Mouse (Mus musculus) c-Kit-positive CD71-positive TER-119-negative erythroid progenitor cells, embryonic 14.5 days (primary cell): ENCODE data around the gene Exoc8.

ENCODE experiments used
- DNase-seq: peaks from one replicate; pipeline ENCODE4 v3.0.0-alpha.2; 2013; ENCODE audit warnings: low read depth

Exoc8 gene

DNA sequence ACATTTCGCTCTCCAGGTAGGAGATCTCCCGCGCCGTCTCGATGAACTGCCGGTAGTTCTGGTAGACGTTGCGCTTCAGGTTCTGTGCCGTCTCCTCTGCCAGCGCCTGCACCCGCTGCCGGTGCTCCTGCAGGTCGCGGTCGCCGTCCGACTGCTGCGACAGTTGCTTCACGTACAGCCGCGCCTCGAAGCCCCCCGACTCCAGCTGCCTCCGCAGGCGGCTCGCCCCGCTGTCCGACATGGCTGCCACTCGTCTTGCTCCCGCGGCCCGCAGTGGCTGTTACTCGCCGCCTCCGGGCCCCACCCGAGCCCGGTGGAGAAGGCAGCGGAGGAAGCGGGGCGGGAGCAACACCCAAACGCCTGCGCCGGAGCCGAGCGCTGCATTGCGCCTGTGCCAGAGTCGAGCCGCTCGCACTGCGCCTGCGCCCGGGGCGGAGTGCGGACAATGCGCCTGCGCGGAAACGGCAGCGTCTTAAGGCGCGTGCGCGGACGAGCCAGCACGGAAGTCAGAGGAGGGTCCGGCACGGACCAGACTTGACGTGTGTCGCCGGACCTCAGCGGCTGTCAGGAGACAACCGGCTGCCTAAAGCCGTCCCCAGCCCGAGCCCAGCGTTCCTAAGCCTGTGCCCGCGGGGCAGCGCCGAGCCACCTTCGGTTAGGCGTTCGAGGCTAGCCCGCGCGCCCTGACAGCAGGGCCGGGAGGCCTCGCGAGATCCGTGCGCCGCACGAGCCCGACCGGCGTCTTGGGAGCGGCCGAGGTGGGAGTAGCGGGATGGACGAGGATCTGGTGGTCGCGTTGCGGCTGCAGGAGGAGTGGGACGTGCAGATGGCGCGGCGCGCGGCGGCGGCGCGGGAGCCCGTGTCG is at the start of gene Exoc8, which contains the start of gene Sprtn:
TSS of gene Exoc8 (minus strand) at position 320 of the 865 bp plus-strand sequence.
TSS of gene Sprtn (plus strand) at position 501 of the 865 bp plus-strand sequence.
- DNase-seq: peak; percentile 91

DNA sequence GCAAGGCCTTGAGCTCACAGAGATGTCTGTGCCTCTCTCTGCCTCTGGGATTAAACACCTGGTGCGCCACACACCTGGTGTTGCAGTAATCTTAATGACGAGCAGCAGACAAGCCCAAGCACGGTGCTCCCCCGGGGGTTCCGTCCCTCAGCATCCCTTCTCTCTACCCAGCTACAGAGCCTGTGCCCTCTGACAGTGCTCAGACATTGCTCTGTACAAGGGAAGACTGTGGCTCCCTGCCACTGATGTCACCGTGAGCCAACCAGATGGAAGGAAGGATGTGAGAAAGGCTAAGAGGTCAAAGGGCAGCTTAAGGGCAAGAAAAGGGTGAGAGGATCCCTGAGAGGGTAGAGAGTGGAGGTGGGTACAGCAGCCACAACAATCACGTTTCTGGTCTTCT is 46.9 kb upstream of the Exoc8 start:
- DNase-seq: no peak

DNA sequence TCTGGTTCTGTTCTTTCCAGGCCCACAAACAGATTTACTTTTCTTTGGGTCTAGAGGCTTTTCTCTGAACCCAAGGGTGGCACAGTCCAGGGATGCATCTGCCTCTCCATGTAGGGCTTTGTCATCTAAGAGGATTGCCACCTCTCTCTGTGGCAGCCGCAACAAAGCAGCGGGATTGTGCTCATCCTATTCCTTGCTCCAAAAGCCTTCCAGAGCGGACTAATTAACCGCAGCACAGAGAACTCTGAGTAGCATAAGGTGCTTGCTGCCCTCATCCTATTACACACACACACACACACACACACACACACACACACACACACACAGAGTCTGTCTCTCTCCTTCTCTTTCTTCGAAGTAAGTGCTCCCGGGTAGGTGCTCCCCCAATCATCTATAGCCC is 46.3 kb upstream of the Exoc8 start:
- no peak for DNase-seq

DNA sequence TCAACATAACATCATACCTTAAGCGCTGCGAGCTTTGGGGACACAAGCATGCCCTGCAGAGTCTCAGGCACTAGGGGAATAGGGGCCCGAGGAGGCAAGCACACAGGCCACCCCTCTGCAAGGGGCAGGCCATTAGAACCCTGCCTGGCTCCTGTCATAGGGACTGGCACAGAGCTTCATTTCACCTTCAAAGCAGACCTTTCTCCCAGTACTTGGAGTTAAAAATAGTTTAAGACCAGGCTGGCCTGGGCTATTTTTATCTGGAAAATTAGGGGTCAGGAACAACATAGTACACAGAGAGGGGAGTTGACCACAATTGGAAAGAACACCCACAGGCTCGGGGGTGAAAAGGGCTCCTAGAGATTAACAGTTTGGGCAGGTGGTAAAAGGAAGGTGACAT is 39.8 kb upstream of the Exoc8 start:
- no peak for DNase-seq

DNA sequence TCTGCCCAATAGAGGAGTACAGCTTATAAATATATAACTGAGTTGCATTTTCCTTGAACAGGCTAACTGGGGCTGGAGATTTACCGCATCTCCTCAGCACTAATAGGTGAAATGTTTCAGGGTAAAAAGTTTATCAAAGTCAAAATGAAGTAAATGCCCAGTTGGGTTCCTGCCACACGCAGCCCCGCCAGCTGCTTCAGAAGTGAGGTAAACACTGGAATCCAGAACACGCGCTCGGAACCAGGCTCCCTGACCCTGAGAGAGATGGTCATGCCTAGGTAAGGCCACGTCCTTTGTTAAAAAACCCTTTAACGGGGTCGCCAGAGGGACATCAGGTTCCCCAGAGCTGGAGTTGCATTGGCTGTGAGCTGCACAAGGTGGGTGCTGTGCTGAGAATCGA is 39.2 kb upstream of the Exoc8 start:
- no peak for DNase-seq

DNA sequence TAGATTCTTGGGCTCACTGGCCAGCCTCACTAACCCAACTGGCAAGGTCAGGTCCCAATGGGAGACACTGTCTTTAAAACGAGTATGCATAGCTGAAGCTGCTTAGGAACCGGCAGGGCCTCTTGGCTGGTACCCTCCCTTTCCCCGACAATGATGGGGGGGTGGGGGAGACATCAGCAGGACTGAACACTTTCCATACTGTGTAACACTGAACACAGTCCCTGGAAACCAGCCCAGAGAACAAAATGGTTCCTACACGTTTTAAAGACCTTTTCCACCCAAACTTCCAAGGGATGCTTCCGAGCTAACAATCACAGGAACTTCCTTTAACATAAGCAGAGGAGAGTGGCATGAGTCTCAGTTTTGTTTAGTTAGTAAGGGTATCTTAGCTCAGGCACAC is 37.6 kb upstream of the Exoc8 start:
- no peak for DNase-seq

DNA sequence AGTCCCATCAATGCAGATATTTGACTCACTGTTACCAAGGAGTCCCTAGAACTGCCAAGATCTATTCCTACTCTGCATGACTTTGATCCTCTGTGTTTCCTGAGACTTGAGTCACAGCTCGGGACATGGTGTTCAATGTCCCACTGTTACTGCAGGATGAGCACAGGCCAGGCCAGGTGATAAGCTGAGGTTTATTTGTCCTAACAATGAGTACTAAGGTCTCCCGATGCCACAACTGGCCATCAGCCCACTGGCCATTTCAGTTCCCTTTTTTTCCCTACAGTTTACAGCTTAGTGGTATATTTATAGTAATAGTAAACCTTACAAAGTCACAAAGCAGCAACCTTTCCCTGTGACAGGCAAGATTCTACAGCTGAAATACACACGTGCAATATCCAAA is 34.9 kb upstream of the Exoc8 start:
- no peak for DNase-seq

DNA sequence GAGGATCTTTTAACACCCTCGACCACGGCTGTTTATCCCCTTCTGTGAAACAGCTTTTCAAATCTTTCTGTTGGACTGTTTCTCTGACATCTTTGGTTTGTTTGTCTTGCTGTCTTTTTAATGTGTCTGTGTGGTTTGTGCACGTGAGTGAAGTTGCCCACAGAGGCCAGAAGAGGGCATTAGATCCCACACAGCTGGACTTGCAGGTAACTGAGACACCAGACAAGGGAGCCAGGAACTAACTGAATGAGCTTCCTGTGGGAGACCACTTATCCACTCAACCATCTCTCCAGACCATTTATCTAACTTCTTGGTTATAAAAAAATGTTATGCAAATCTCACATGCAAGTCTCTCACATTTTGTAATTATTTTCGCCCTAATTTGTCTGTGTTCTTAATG is 33.1 kb upstream of the Exoc8 start:
- no peak for DNase-seq

DNA sequence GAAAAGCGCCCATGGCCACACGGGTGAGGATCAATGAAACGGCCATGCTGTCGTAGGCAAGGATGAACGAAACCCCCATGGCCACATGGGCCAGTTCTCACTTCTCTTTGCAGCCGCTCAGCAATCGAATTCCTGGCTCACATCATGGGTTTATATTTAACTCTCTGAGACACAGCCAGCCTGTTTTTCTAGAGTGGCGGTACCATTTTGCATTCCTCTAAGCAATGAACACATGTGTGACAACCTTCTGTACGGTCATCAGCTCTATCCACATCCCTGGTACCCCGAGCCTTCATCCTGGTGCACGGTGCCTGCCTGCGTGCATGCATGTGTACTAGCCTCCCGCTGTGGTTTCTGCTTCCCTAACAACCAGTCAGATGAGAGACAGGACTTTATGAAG is 32.6 kb upstream of the Exoc8 start:
- no peak for DNase-seq

DNA sequence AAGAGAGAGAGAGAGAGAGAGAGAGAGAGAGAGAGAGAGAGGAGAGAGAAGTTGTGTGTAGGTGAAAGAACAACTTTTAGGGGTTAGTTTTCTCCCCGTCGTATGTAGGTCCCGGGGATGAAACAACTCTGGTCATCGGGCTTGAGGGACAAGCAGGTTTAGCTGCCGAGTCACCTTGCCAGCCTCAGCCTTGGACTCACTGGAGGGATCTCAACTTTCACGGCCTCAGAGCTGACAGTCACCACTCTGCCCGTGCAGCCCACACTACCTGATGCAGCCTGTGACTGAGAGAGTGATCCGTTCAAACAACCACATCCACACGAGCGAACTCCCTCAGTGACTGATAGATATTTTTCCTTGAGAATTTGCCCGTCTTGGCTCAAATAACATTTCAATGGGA is 31.5 kb upstream of the Exoc8 start:
- DNase-seq: no peak

DNA sequence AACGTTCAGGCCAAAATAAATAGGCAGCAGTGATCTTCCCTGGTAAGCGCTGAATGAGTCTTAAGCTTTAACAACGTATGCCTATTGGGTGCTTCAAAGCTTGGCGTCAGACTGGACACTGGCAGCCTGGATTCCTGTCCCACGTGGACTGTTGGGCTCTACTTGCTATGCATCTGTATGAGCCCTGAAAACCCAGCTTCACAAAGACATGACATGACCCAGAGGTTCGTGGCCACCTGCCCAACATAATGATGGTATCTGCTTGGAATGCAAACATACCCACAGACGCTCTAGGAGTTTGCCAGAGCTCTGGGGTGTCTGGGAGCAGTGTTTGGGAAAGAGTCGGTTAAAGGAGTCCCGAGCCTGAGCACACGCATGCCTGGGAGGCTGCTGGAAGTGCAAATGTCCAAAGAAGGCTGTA is 28.9 kb upstream of the Exoc8 start:
- no peak for DNase-seq

DNA sequence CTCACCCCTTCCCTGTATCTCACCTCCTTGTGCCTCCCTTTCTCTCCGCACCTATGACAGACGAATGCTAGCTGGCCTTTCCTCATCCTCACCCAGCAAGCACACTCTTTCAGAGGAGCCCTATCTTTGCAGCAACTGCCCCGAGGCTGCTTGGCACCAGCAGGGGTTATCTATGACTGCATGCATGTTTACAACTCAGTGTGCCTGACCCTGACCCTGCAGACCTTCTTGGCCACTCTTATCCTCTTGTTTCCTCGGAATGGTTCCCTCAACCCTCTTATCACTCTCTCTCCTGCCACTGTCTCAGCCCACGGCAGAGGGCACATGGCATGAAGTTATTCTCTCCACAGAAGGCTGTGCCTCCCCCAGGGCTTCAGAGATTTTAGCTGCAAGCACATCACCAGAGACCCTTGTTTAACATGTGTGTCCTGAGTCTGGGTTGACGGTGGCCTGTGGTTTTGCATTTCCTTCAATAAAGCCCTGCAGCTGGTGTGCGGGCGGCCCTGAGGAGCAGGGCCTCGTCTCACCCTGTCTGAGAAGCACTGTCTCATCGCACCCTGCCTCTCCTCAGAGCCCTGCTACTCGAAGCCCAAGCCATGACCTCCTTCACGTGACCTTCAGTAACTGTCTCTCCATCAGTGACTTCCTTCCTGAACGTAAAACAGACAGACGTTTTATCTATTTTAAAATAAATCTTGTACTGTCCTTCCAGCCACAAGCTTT is 28.2 kb upstream of the Exoc8 start:
- DNase-seq: no peak

DNA sequence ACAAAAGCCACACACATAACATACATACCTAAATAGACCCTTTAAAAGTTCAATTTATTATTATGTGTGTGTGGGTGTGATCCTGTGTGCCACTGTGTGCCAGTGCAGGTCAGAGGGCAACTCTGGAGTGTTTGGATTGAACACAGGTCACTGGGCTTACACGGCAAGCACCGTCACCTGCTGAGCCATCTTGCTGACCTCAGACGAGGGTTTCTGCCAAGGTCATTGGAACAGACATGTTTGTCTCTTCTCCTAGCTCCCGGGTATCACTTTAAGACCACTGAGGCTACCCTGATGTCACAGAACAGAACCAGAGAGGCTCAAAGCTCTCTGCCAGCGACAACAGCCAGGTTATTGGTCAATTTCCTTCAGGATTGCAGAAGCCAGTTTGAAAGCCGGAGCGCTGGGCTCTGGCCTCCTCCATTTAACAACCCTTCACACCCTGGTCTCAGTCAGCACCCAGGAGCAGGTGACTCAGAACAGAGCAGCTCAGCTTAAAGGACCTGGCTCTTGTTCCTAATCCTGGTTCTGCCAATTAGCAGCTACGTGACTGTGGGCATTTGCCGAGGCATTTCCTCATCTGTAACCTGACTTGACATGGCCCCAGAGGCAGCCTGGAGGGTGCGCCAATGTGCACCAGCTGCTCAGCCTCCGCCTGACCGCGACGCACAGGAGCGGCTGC is 26.6 kb upstream of the Exoc8 start:
- no peak for DNase-seq

DNA sequence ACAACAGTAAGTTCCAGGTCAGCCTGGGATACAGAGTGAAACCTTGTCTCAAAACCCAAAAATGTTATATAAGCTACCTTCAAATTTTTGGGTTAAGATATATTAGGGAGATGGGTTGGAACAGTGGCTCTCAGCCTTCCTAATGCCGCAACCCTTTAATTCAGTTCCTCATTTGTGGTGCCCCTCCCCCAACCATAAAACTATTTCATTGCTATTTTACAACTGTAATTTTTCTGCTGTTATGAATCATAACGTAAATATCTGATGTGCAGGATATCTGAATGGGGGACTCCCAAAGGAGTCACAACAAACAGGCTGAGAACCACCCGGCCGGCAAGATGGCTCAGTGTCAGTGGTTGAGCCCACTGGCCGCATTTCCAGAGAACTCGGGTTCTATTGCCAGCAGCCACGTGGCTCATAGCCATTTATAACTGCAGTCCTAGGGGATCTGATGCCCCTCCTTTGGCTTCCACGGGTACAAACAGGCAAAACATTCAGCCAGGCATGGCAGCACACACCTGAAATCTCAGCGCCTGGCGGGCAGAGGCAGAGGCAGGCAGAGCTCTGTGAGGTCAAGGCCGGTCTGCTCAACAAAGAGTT is 25.1 kb upstream of the Exoc8 start:
- no peak for DNase-seq

DNA sequence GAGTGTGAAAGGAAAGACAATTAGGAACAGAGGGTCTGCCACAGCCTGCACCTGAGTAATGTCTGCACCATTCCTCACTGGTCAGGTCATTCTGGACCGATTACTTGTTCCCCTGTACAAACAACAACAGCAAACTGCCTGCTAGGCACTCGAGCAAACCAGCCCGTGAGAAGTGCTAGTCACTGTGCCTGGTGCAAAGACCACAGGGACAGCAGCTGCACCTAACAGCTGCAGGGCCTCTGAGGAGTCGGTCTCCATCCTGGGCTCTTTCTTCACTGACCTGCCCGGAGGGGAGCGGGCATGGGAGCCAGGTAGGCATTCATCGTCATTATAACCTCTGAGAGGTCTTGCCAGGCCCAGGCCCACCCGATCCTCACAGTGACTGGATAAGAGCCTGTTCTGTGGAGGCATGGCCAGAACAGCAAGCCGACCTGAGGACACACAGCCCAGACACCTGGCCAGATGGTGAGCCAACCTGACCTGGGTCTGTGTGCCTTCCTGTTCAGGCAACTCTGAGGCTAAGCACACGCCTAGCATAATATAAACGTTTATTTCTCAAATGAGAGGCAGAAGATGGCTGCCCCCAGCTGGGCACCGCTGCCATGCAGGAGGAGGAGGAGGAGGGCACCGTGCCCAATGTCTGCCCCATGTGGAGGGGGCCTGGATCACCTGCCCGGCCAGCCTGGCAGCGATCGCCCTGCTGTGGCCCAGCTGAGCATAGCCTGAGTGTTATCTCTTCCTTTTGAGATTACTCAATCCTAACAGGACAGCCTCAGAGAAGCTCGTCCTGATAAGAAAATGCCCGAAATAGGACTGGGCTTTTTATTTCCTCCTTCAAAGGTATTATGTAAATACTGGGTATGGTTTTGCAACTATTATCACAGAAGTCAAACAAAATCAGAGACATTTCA is 24.1 kb upstream of the Exoc8 start:
- DNase-seq: no peak

DNA sequence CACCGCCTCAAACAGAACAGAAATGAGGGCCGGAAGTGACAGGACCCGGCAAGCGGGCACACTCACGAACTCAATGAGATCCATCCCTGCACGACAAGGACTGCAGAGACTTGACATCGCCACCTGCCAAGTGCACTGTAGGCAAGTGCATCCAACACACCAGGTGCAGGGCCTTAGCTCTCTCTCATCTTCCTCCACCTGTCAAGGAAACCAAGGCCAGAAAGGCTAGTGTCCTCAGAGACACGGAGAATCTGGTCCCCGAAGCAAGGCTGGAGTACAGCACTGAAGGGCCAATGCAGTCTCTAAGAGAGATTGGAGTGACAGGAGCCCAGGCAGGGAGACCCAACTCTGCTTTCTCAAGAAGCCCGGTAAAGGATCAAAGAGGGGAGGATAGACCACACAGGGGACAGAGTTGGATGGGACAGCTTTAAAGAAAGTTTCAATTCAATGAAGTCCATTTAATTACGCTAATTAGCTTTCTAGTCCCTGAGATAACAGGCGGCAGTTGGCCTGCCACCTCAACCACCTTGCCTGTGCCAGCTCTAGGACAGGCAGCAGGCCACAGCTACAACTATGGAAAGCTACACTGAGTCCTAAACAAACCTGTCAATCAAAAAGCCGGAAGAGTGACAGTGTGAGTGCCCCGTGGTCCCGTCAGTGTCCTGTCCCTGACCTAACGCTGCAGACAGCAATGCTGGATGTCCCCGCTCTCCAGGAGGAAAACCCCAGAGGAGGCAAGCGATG is 20.4 kb upstream of the Exoc8 start:
- DNase-seq: no peak

DNA sequence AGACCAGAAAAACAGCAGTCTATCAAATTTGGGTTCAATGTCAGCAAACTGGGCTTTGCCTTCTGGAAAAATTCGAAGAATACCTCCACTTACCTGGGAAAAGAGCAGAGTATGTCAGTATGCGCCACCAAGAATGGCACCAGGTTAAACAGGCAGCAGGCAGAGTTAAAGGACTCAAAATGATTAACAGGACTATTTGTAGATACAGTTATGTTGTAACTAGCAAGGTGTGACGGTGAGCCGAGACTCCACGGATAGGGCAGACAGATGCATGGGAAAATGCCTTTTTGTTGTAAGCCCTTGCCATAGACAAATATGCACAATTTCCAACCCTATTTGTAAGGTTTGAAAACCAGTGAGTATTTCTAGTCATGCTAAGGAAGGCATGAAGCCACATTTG is 16.6 kb upstream of the Exoc8 start:
- no peak for DNase-seq

DNA sequence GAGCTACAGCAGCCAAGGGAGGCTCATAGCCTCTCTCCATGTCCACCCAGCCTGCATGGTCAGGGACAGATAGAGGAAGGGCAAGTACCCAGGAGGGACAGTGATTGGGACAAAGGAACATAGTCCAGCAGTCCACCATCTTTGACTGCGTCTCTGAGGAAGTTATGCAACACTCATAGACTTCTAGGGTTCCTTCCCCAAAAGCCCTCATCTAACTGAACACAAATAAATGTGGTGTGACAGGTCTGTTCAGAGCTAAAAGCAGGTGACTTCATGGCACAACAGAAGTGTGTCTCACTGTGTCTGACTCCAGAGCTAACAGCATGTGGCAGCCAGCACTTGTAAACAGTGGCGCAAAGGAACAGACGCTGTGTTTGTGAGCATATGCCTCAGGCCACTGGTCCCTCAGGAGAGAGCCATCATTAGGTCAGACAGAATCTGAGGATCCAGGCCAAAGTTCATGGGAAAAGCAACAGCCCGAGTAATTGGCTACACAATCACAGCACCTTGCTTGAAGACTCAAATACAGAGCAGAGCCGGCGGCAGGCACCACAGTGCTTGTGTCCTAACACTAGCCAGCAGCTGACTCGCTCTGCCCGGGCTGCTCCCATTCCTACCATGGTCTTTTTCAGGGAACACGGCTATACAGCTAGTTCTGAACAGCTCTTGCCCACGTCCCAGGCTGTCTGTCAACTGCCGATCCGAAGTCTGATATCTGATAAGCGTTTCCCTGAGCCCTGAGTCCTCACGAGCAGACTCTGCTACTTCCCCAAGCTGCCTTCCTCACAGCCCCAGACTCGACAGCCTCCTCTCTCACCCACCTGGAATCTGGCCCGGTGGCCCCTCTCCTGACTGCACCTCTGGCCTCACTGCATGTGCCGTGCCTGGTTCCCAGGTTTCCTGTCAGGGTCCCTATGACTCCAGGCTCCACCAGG is 14.7 kb upstream of the Exoc8 start:
- no peak for DNase-seq

DNA sequence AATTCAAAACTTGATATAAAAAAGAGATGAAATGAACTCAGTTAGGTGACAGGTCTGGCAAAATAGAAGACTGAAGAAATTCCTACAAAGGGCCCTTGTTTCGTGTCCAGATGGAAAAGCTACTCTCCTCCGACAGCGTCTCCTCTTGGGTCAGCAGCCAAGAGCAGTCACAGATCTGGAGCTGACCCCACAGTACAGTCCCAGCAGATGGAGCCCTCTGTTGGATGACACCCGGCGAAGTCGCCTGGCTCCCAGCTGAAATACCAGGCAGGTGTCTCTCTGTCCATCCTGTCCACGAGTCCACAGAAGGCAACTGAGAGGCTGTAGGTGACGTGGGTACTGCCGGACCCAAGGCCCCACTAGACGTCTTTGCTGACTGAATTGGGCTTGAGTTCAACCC is 12.8 kb upstream of the Exoc8 start:
- no peak for DNase-seq

DNA sequence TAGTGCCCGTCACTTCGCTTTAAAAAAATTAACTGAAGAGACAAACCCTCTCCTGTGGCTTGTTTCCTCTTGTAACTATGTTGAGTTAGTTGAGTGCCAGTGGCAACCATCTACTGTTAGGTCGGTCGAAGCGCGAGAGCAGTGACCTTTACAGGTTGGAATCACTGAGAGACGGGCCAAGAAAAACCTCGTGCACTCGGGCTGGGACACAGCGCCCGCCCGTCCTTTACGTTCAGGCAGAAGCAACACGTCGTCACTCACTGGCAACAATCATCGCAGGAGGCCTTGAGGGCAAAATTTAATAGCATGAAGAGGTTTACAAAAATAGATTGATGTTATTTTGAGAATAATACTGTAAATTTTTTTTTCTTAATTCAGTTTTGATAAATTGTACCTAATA is 12.4 kb upstream of the Exoc8 start:
- DNase-seq: no peak
